Mouse (Mus musculus) hindbrain, embryonic 13.5 days (tissue): ENCODE results near the gene Lce3d. TPM values are rescaled to one million over a fixed set of nuclear protein-coding genes. Genes with fewer than 3 reads are reported as not detected.

Source experiments
- polyA plus RNA-seq: library from polyadenylated mRNA; unstranded; fragments of >200 nt; fragmentation: Nextera tagmentation; extraction: Ambion mirVana; gene quantifications from 2 replicates; pipeline ENCODE4 v1.2.1, GENCODE M21; 2015

Lce3d gene
- polyA plus RNA-seq, 1 experiment from 2014 or later = not detected

Other genes with a start within 250 kb of the Lce3d start
- not detected in 2 replicates for gene Lce1e, start 248.3 kb upstream of the Lce3d start, polyA plus RNA-seq
- not detected in 2 replicates for gene Lce1f, start 237.0 kb upstream of the Lce3d start, polyA plus RNA-seq
- not detected in 2 replicates for gene Gm38119, start 218.3 kb upstream of the Lce3d start, polyA plus RNA-seq
- not detected in 2 replicates for gene Lce1g, start 205.1 kb upstream of the Lce3d start, polyA plus RNA-seq
- gene Lce1h, start 192.3 kb upstream of the Lce3d start, polyA plus RNA-seq = not detected in 2 replicates
- gene Lce1i, start 178.5 kb upstream of the Lce3d start, polyA plus RNA-seq = not detected in 2 replicates
- not detected in 2 replicates for gene Lce1j, start 166.9 kb upstream of the Lce3d start, polyA plus RNA-seq
- not detected in 2 replicates for gene Lce1k, start 149.5 kb upstream of the Lce3d start, polyA plus RNA-seq
- gene Kprp, start 130.1 kb upstream of the Lce3d start, polyA plus RNA-seq = not detected in 2 replicates
- not detected in 2 replicates for gene Lce1l, start 106.1 kb upstream of the Lce3d start, polyA plus RNA-seq
- gene 2310050C09Rik, start 87.2 kb upstream of the Lce3d start, polyA plus RNA-seq = not detected in 2 replicates
- not detected in 2 replicates for gene Lce3a, start 31.2 kb upstream of the Lce3d start, polyA plus RNA-seq
- gene Lce3b, start 24.4 kb upstream of the Lce3d start, polyA plus RNA-seq = not detected in 2 replicates
- not detected in 2 replicates for gene Lce3c, start 12.9 kb upstream of the Lce3d start, polyA plus RNA-seq
- not detected in 2 replicates for gene Lce3e, start 9.7 kb downstream of the Lce3d start, polyA plus RNA-seq
- gene Lce3f, start 34.8 kb downstream of the Lce3d start, polyA plus RNA-seq = not detected in 2 replicates
- gene Crct1, start 58.3 kb downstream of the Lce3d start, polyA plus RNA-seq = 1.1 and 1.6 TPM in 2 replicates
- gene Lce1m, start 61.7 kb downstream of the Lce3d start, polyA plus RNA-seq = not detected in 2 replicates
- gene Gm4858, start 111.4 kb downstream of the Lce3d start, polyA plus RNA-seq = not detected in 2 replicates
- gene Crnn, start 187.4 kb downstream of the Lce3d start, polyA plus RNA-seq = not detected in 2 replicates
- gene Flg2, start 239.9 kb downstream of the Lce3d start, polyA plus RNA-seq = not detected in 2 replicates